Mouse (Mus musculus): Measurements from ENCODE around the gene Nhs. TPM values are rescaled to one million over a fixed set of nuclear protein-coding genes. Genes with fewer than 3 reads are reported as not detected.
A peak's percentile ranks its signal among the peaks of the same experiment; 100 is the strongest.

Nhs gene
- total and polyA plus RNA-seq, 3 experiments, result 0.04 to 0.30 (median 0.12) TPM

- DNase-seq (ENCODE audit: extremely low read depth), result peak; percentile 12
- Histone ChIP-seq H3K79me2 (replicated peaks; ENCODE audit: control insufficient read depth, extremely low read depth, insufficient read depth, poor library complexity, severe bottlenecking) (no peaks in the 10 kb centered on the region), H3K36me3 (replicated peaks in 1 of 2; ENCODE audit: control insufficient read depth in 1 of 2, insufficient read depth in 1 of 2, low read length in 1 of 2) (no peaks in the 10 kb centered on the region), H3K9me3 (replicated peaks; ENCODE audit: low read length) (no peaks in the 10 kb centered on the region), H3K27me3 (replicated peaks) (no peaks in the 10 kb centered on the region), H3K4me1 (ENCODE audit: control insufficient read depth in 1 of 2, insufficient read depth in 2 of 2) (peaks cover 0 to 9% of the 10 kb centered on the region in 2 experiments; a peak in 1 of 4 replicates), H3K4me3 (replicated peaks in 1 of 3; ENCODE audit: low read depth in 2 of 3, low read length in 2 of 3, poor library complexity in 1 of 3) (no peak overlapping the region), H3K27ac (ENCODE audit: insufficient read depth, low read depth) (no peak overlapping the region), H3K4me2 (ENCODE audit: insufficient read depth, low read depth, poor library complexity, severe bottlenecking) (no peak overlapping the region), H3K9ac (ENCODE audit: insufficient read depth, low read depth) (no peak overlapping the region)
- in situ Hi-C loops (cut with MboI; ENCODE audit: low pct_ligation_motif_present, low pct_unique_long_range_greater_than_20kb, low sequenced_read_pairs), result no loop called here
- TF ChIP-seq CHD2 (IDR thresholded peaks at IDR 0.05; ENCODE audit: low read length), result no peak
- no peak for TF ChIP-seq NRF1 (IDR thresholded peaks at IDR 0.05; ENCODE audit: low read depth, low read length)
- TF ChIP-seq USF2 (conservative IDR thresholded peaks at IDR 0.05; ENCODE audit: low read depth, low read length), result no peak
- TF ChIP-seq CHD1 (IDR thresholded peaks at IDR 0.05; ENCODE audit: low read depth, low read length), result no peak
- TF ChIP-seq TBP (conservative IDR thresholded peaks at IDR 0.05; ENCODE audit: low read depth, low read length), result no peak
- no peak for TF ChIP-seq RAD21 (IDR thresholded peaks at IDR 0.05; ENCODE audit: low read depth, low read length)
- TF ChIP-seq NELFE (IDR thresholded peaks at IDR 0.05; ENCODE audit: low read depth, low read length), result no peak
- no peak for TF ChIP-seq RCOR1 (conservative IDR thresholded peaks at IDR 0.05; ENCODE audit: low read depth, low read length)
- no peak for TF ChIP-seq MAFK (IDR thresholded peaks at IDR 0.05; ENCODE audit: insufficient replicate concordance, low read length)
- no peak for TF ChIP-seq IRF4 (IDR thresholded peaks at IDR 0.05; ENCODE audit: low read depth, low read length)
- TF ChIP-seq SIN3A (IDR thresholded peaks at IDR 0.05; ENCODE audit: low read length), result no peak
- no peak for TF ChIP-seq PAX5 (IDR thresholded peaks at IDR 0.05; ENCODE audit: low read length)
- TF ChIP-seq SMC3 (IDR thresholded peaks at IDR 0.05; ENCODE audit: low read depth, low read length), result no peak
- TF ChIP-seq JUND (conservative IDR thresholded peaks at IDR 0.05; ENCODE audit: low read depth, low read length), result no peak
- TF ChIP-seq HCFC1 (IDR thresholded peaks at IDR 0.05; ENCODE audit: low read depth, low read length), result no peak
- no peak for TF ChIP-seq KAT2A (IDR thresholded peaks at IDR 0.05; ENCODE audit: insufficient replicate concordance, low read length)
- no peak for TF ChIP-seq CTCF (conservative IDR thresholded peaks at IDR 0.05 in 1 of 2, IDR thresholded peaks at IDR 0.05 in 1 of 2; ENCODE audit: low read depth in 2 of 2, low read length in 2 of 2)
- no peak for TF ChIP-seq JUN (IDR thresholded peaks at IDR 0.05; ENCODE audit: insufficient read depth, low read depth, low read length)
- TF ChIP-seq BHLHE40 (IDR thresholded peaks at IDR 0.05; ENCODE audit: low read depth, low read length), result no peak
- dilution Hi-C loops (cut with MboI; ENCODE audit: extremely low pct_ligation_motif_present, extremely low pct_unique_long_range_greater_than_20kb, low sequenced_read_pairs), result no loop called here
Measured at GRCm38 (mm10) chrX:162063164-162063563, 96.4 kb downstream of the Nhs start.

DNA sequence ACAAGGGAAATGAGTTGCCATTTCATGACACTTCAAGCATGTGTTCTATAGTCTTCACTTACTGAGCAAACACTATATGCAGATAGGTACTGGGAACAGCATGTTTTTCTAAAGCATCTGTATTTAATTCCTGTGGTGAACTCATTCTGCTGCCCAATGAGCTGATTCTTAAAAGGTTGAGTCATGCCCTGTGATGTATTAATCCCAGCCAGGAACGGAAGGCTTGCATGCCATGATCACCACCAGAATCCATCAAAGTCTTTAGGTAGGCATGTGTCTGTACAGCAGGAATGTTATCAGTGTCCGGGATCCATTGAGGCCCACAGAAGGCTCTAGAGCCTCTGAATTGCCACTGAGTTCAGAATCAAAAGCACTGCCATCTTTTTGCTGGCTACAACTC is 103.9 kb downstream of the Nhs start:
- dilution Hi-C loops (cut with MboI; ENCODE audit: extremely low pct_ligation_motif_present, extremely low pct_unique_long_range_greater_than_20kb, low sequenced_read_pairs) (no loop called here), in situ Hi-C loops (cut with MboI; ENCODE audit: low pct_ligation_motif_present, low pct_unique_long_range_greater_than_20kb, low sequenced_read_pairs) (no loop called here)
- Histone ChIP-seq H3K4me3 (replicated peaks in 1 of 3; ENCODE audit: low read depth in 2 of 3, low read length in 2 of 3, poor library complexity in 1 of 3) (no peak overlapping the region), H3K27me3 (replicated peaks) (no peaks in the 10 kb centered on the region), H3K79me2 (replicated peaks; ENCODE audit: control insufficient read depth, extremely low read depth, insufficient read depth, poor library complexity, severe bottlenecking) (no peaks in the 10 kb centered on the region), H3K4me2 (ENCODE audit: insufficient read depth, low read depth, poor library complexity, severe bottlenecking) (no peak overlapping the region), H3K9ac (ENCODE audit: insufficient read depth, low read depth) (no peak overlapping the region), H3K9me3 (replicated peaks; ENCODE audit: low read length) (no peaks in the 10 kb centered on the region), H3K4me1 (ENCODE audit: control insufficient read depth in 1 of 2, insufficient read depth in 2 of 2) (no peaks in the 10 kb centered on the region), H3K36me3 (replicated peaks in 1 of 2; ENCODE audit: control insufficient read depth in 1 of 2, insufficient read depth in 1 of 2, low read length in 1 of 2) (no peaks in the 10 kb centered on the region), H3K27ac (ENCODE audit: insufficient read depth, low read depth) (no peak overlapping the region)
- no peak for TF ChIP-seq POLR2A (IDR thresholded peaks at IDR 0.05; ENCODE audit: low read depth, low read length)
- no peak for TF ChIP-seq MXI1 (IDR thresholded peaks at IDR 0.05; ENCODE audit: low read depth, low read length)
- TF ChIP-seq ZC3H11A (IDR thresholded peaks at IDR 0.05; ENCODE audit: low read depth, low read length), result no peak
- no peak for TF ChIP-seq ZNF384 (IDR thresholded peaks at IDR 0.05; ENCODE audit: low read depth, low read length)
- no peak for TF ChIP-seq CTCF (conservative IDR thresholded peaks at IDR 0.05 in 1 of 2, IDR thresholded peaks at IDR 0.05 in 1 of 2; ENCODE audit: low read depth in 2 of 2, low read length in 2 of 2)
- no peak for TF ChIP-seq PAX5 (IDR thresholded peaks at IDR 0.05; ENCODE audit: low read length)
- TF ChIP-seq ELF1 (IDR thresholded peaks at IDR 0.05; ENCODE audit: low read depth, low read length), result no peak
- DNase-seq (ENCODE audit: extremely low read depth), result no peak
